Mouse (Mus musculus) small intestine, adult 2 months (tissue): ENCODE results near the gene Gm17535. TPM values are rescaled to one million over a fixed set of nuclear protein-coding genes. Genes with fewer than 3 reads are reported as not detected.
"Not testable (repeated sequence)": the region's sequence is repeated elsewhere in the genome, so short reads cannot be mapped to it uniquely, and the experiment has no call there.

Experiments used
- H3K27ac ChIP-seq: fragments of 200-500 bp; 2 replicates; pipeline ENCODE4 v1.5.1; 2012; ENCODE audit warnings: low read depth, low read length, control low read depth, inconsistent platforms; ENCODE audit not compliant: insufficient read depth
- H3K27me3 ChIP-seq: fragments of 200-500 bp; 2 replicates; pipeline ENCODE4 v1.6.1; 2012; ENCODE audit warnings: mild to moderate bottlenecking, moderate library complexity, low read length, inconsistent platforms; ENCODE audit not compliant: control insufficient read depth, insufficient read depth
- H3K36me3 ChIP-seq: fragments of 200-500 bp; 2 replicates; pipeline ENCODE4 v1.6.1; 2012; ENCODE audit warnings: mild to moderate bottlenecking, low read length, control low read depth, inconsistent platforms; ENCODE audit not compliant: control insufficient read depth, insufficient read depth
- H3K4me1 ChIP-seq: fragments of 200-500 bp; 2 replicates; pipeline ENCODE4 v1.6.1; 2012; ENCODE audit warnings: low read length, inconsistent platforms, mixed read lengths; ENCODE audit not compliant: control insufficient read depth, insufficient read depth, insufficient read length
- H3K4me3 ChIP-seq: fragments of 200-500 bp; 2 replicates; pipeline ENCODE4 v1.5.1; 2012; ENCODE audit warnings: low read depth, mild to moderate bottlenecking, control low read depth, inconsistent platforms, low read length, moderate library complexity
- WGBS: fragments of 180-500 bp; shearing (Covaris S2); methylation state at CpG from one replicate; pipeline ENCODE4 v1.1.7; 2018; 5-methylcytosine and 5-hydroxymethylcytosine counted together
- polyA plus RNA-seq: library from polyadenylated mRNA; depleted of rRNA; stranded (reverse); fragments of >200 nt; gene quantifications from 2 replicates; pipeline ENCODE4 v1.2.3, GENCODE M21; 2012; rRNA removed

The Gm17535 gene
- polyA plus RNA-seq, 1 experiment, result not detected

DNA sequence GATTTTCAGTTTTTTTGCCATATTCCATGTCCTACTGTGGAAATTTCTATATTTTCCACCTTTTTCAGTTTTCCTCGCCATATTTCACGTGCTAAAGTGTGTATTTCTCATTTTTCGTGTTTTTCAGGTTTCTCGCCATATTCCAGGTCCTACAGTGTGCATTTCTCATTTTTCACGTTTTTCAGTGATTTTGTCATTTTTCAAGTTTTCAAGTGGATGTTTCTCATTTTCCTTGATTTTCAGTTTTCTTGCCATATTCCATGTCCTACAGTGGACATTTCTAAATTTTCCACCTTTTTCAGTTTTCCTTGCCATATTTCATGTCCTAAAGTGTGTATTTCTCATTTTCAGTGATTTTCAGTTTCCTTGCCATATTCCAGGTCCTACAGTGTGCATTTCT lies 8.3 kb upstream of the Gm17535 start:
- WGBS, result 79% methylated on average over 5 of the region's 5 CpGs
- not testable (repeated sequence) for H3K27me3 ChIP-seq, H3K36me3 ChIP-seq, H3K4me1 ChIP-seq, H3K27ac ChIP-seq, H3K4me3 ChIP-seq

DNA sequence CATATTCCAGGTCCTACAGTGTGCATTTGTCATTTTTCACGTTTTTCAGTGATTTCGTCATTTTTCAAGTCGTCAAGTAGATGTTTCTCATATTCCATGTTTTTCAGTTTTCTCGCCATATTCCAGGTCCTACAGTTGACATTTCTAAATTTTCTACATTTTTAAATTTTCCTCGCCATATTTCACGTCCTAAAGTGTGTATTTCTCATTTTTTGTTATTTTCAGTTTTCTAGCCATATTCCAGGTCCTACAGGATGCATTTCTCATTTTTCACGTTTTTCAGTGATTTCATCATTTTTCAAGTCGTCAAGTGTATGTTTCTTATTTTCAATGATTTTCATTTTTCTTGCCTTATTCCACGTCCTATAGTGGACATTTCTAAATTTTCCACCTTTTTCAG lies 7.7 kb upstream of the Gm17535 start:
- not testable (repeated sequence) for H3K36me3 ChIP-seq, H3K4me1 ChIP-seq, H3K4me3 ChIP-seq, H3K27ac ChIP-seq, H3K27me3 ChIP-seq
- 70% methylated on average over 9 of the region's 9 CpGs for WGBS

- not testable (repeated sequence) for H3K27me3 ChIP-seq, H3K4me3 ChIP-seq, H3K4me1 ChIP-seq, H3K36me3 ChIP-seq, H3K27ac ChIP-seq
- 75% methylated on average over 9 of the region's 9 CpGs for WGBS
Measured at GRCm38 (mm10) chr9:3027200-3027599, 7.2 kb upstream of the Gm17535 start.

- not testable (repeated sequence) for H3K27me3 ChIP-seq, H3K27ac ChIP-seq, H3K4me1 ChIP-seq, H3K4me3 ChIP-seq, H3K36me3 ChIP-seq
- WGBS, result 68% methylated on average over 13 of the region's 16 CpGs
Measured at GRCm38 (mm10) chr9:3029276-3030000, 5.0 kb upstream of the Gm17535 start.

- 68% methylated on average over 2 of the region's 10 CpGs for WGBS
- H3K36me3 ChIP-seq, H3K4me1 ChIP-seq, H3K4me3 ChIP-seq, H3K27ac ChIP-seq, H3K27me3 ChIP-seq: not testable (repeated sequence)
Measured at GRCm38 (mm10) chr9:3030677-3031318, 3.6 kb upstream of the Gm17535 start.

- H3K4me1 ChIP-seq, H3K27me3 ChIP-seq, H3K4me3 ChIP-seq, H3K36me3 ChIP-seq, H3K27ac ChIP-seq: not testable (repeated sequence)
- WGBS, result 84% methylated on average over 8 of the region's 8 CpGs
Measured at GRCm38 (mm10) chr9:3036577-3036976, 2.2 kb downstream of the Gm17535 start, which contains the start of gene Gm10715. Gm10715 (plus strand) TSS chr9:3036877.

DNA sequence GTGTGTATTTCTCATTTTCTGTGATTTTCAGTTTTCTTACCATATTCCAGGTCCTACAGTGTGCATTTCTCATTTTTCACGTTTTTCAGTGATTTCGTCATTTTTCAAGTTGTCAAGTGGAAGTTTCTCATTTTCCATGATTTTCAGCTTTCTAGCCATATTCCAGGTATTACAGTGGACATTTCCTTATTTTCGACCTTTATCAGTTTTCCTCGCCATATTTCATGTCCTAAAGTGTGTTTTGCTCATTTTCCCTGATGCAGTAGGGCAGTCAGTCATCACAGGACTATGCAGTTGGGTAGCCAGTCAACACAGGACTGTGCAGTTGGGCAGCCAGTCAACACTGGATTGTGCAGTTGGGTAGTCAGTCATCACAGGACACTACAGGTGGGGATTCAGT lies 3.8 kb downstream of the Gm17535 start:
- H3K27me3 ChIP-seq, H3K4me3 ChIP-seq, H3K36me3 ChIP-seq, H3K4me1 ChIP-seq, H3K27ac ChIP-seq: not testable (repeated sequence)
- WGBS, result 69% methylated on average over 4 of the region's 4 CpGs

Other genes with a start within 250 kb of the Gm17535 start
- not detected in 2 replicates for gene Gm10722, start 33.7 kb upstream of the Gm17535 start, polyA plus RNA-seq
- not detected in 2 replicates for gene Gm11168, start 31.3 kb upstream of the Gm17535 start, polyA plus RNA-seq
- not detected in 2 replicates for gene Gm10721, start 21.5 kb upstream of the Gm17535 start, polyA plus RNA-seq
- not detected in 2 replicates for gene Gm10720, start 18.9 kb upstream of the Gm17535 start, polyA plus RNA-seq
- gene Gm10719, start 17.2 kb upstream of the Gm17535 start, polyA plus RNA-seq, result not detected in 2 replicates
- not detected in 2 replicates for gene Gm10718, start 11.1 kb upstream of the Gm17535 start, polyA plus RNA-seq
- gene Gm10717, start 9.2 kb upstream of the Gm17535 start, polyA plus RNA-seq, result not detected in 2 replicates
- not detected in 2 replicates for gene Gm10715, start 2.3 kb downstream of the Gm17535 start, polyA plus RNA-seq